Mouse (Mus musculus) midbrain, embryonic 15.5 days (tissue): ENCODE measurements around the gene Nhej1. TPM values are rescaled to one million over a fixed set of nuclear protein-coding genes. Genes with fewer than 3 reads are reported as not detected.

Source experiments
- ATAC-seq: fragments of 200-750 bp; cut with Nextera tagmentation; replicated peaks from 2 replicates; pipeline ENCODE4 v1.8.0; 2017; ENCODE audit warnings: moderate TSS enrichment
- H3K27ac ChIP-seq: fragments of 300-500 bp; sonication (generic); 2 replicates; pipeline ENCODE4 v1.5.1; 2015; ENCODE audit warnings: mild to moderate bottlenecking, inconsistent platforms
- H3K27me3 ChIP-seq: fragments of 300-500 bp; sonication (generic); replicated peaks from 2 replicates; pipeline ENCODE4 v1.6.1; 2015; ENCODE audit warnings: inconsistent platforms
- H3K36me3 ChIP-seq: fragments of 300-500 bp; sonication (generic); replicated peaks from 2 replicates; pipeline ENCODE4 v1.6.1; 2015; ENCODE audit warnings: inconsistent platforms
- H3K4me1 ChIP-seq: fragments of 300-500 bp; sonication (generic); 2 replicates; pipeline ENCODE4 v1.6.1; 2015; ENCODE audit warnings: inconsistent platforms
- H3K4me2 ChIP-seq: fragments of 300-500 bp; sonication (generic); 2 replicates; pipeline ENCODE4 v1.6.1; 2015; ENCODE audit warnings: inconsistent platforms, mild to moderate bottlenecking, moderate library complexity
- H3K4me3 ChIP-seq: fragments of 300-500 bp; sonication (generic); 2 replicates; pipeline ENCODE4 v1.5.1; 2015; ENCODE audit warnings: mild to moderate bottlenecking, inconsistent platforms
- H3K9ac ChIP-seq: fragments of 300-500 bp; sonication (generic); 2 replicates; pipeline ENCODE4 v1.6.1; 2015; ENCODE audit warnings: mild to moderate bottlenecking, inconsistent platforms
- H3K9me3 ChIP-seq: fragments of 300-500 bp; sonication (generic); 2 replicates; pipeline ENCODE4 v1.6.1; 2016; ENCODE audit warnings: inconsistent platforms
- WGBS: fragments of 180-500 bp; shearing (Covaris S2); methylation state at CpG from one replicate; pipeline ENCODE4 v1.1.7; 2015; ENCODE audit warnings: mixed read lengths; 5-methylcytosine and 5-hydroxymethylcytosine counted together
- polyA plus RNA-seq: library from polyadenylated mRNA; unstranded; fragments of >200 nt; fragmentation: Nextera tagmentation; extraction: Ambion mirVana; gene quantifications from 2 replicates; pipeline ENCODE4 v1.2.1, GENCODE M21; 2015

The Nhej1 gene
- polyA plus RNA-seq, 1 experiment from 2014 or later, result 5.1 TPM

DNA sequence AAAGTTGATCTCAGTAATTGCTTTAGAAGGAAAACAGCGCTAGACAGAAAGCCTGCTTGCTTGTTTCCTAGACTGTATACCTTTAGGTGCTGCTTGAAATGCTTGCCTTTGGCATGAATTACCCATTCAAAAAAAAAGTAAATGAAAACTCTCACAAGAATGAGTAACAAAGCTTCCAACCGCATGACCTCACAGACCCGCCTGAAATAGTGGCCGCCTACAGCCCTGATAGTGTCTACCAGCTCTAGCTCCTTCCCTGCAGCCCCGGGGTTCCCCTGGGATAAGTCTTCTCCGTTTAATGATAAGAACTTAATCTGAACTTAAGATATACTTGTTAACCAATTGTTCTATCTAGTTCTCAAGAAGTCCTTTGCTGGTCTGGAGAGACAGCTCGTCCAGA is 73.6 kb downstream of the Nhej1 start:
- Histone ChIP-seq H3K9ac (no peak overlapping the region), H3K4me2 (no peak overlapping the region), H3K27me3 (no peaks in the 10 kb centered on the region), H3K4me3 (no peak overlapping the region), H3K36me3 (no peaks in the 10 kb centered on the region), H3K27ac (no peak overlapping the region), H3K4me1 (no peaks in the 10 kb centered on the region), H3K9me3 (no peaks in the 10 kb centered on the region)
- 73% methylated on average over 7 of the region's 7 CpGs for WGBS
- no peak for ATAC-seq

DNA sequence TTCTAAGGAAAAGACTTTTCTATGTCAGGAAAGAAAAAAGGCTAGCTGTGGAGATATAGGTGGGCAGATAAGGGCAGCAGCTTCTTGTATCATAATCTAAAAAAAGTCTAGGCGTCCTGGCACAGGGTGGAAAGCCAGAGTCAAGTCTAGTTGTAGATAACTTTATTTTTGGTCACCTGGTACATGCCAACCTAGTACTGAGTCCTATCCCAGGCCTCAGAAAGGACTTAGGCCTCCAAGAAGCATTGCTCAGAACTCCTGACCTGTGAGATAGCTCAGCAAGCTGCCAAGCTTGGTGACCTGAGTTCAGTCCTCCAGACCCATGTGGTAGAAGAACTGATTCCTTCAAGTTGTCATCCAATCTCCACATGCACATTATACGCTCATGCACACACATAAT is 76.4 kb downstream of the Nhej1 start:
- ATAC-seq, result no peak
- 76% methylated on average over 2 of the region's 2 CpGs for WGBS

DNA sequence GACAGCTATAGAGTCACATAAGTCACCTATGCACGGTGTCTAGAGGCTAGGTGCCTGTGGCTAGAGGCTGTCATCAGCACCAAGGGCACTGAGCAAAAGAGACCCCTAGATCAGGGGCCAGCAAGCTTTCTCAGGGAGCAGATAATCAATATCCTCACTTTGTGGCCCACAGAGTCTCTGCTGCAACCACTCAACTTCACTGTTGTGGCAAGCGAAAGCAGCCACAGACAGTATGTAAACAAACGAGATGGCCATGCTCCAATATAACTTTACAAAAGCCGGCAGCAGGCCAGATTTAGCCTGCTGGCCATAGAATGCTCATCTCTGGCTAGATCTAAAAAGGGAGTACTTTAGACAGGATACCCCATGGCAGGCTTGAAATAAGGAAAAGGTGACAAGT is 77.0 kb downstream of the Nhej1 start:
- H3K4me2 ChIP-seq, result no peak overlapping the region
- WGBS, result 78% methylated on average over 4 of the region's 4 CpGs
- no peak overlapping the region for H3K9ac ChIP-seq
- no peak overlapping the region for H3K4me3 ChIP-seq
- H3K9me3 ChIP-seq, result no peaks in the 10 kb centered on the region
- H3K27ac ChIP-seq, result no peak overlapping the region
- ATAC-seq, result no peak
- no peaks in the 10 kb centered on the region for H3K36me3 ChIP-seq
- H3K4me1 ChIP-seq, result no peaks in the 10 kb centered on the region
- H3K27me3 ChIP-seq, result no peaks in the 10 kb centered on the region

More for the DNA sequence above, 76.4 kb downstream of the Nhej1 start:
- no peak overlapping the region for H3K4me3 ChIP-seq
- H3K9ac ChIP-seq, result no peak overlapping the region
- no peaks in the 10 kb centered on the region for H3K27me3 ChIP-seq
- H3K9me3 ChIP-seq, result no peaks in the 10 kb centered on the region
- H3K4me2 ChIP-seq, result no peak overlapping the region
- no peak overlapping the region for H3K27ac ChIP-seq
- H3K36me3 ChIP-seq, result no peaks in the 10 kb centered on the region
- H3K4me1 ChIP-seq, result no peaks in the 10 kb centered on the region

DNA sequence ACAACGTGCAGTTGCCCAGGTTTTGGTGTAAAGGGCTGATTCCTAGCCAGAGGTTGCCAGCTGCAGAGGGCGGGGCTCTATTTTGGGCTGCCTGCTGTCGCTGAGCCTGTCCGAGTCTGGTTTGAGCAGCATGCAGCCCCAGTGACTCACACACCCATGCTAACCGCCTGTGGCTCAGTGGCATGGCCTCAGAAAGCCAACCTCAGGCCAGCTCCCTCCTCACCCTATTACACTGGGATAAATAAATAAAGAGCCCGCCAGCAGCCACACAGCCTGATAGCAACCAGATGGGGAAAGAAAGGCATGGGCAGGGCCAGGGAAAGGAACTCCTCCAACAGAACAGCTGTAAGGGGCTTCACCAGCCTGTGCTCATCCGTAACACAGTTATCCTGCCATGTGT is 84.6 kb downstream of the Nhej1 start:
- Histone ChIP-seq H3K4me3 (no peak overlapping the region), H3K27me3 (no peaks in the 10 kb centered on the region), H3K4me1 (no peaks in the 10 kb centered on the region), H3K27ac (no peak overlapping the region), H3K4me2 (no peak overlapping the region), H3K36me3 (no peaks in the 10 kb centered on the region), H3K9ac (no peak overlapping the region), H3K9me3 (no peaks in the 10 kb centered on the region)
- WGBS, result 52% methylated on average over 7 of the region's 7 CpGs
- ATAC-seq, result no peak

DNA sequence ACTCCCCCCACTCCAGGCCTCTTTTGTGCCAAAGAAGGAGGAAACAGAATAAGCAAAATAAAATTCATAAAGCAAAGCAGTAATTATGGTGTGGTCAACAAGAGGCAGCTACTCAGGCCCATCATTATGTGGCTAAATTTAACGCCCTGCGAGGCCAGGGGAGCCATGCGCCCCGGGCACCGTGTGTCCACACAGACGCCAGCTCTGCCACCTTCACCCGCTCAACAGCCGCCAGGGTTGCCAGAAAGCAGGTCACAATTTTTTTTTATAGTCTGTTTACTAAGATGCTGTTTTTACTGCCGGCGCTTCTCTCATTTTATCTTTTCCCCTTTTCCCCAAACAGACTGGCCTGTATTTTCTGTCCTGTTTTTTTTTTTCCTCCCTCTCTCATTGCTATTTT is 93.0 kb downstream of the Nhej1 start:
- no peaks in the 10 kb centered on the region for H3K36me3 ChIP-seq
- no peak overlapping the region for H3K4me2 ChIP-seq
- 92% methylated on average over 10 of the region's 10 CpGs for WGBS
- no peaks in the 10 kb centered on the region for H3K9me3 ChIP-seq
- no peak overlapping the region for H3K9ac ChIP-seq
- H3K4me3 ChIP-seq, result no peak overlapping the region
- H3K27ac ChIP-seq, result no peak overlapping the region
- H3K4me1 ChIP-seq, result no peaks in the 10 kb centered on the region
- ATAC-seq, result no peak
- no peaks in the 10 kb centered on the region for H3K27me3 ChIP-seq

DNA sequence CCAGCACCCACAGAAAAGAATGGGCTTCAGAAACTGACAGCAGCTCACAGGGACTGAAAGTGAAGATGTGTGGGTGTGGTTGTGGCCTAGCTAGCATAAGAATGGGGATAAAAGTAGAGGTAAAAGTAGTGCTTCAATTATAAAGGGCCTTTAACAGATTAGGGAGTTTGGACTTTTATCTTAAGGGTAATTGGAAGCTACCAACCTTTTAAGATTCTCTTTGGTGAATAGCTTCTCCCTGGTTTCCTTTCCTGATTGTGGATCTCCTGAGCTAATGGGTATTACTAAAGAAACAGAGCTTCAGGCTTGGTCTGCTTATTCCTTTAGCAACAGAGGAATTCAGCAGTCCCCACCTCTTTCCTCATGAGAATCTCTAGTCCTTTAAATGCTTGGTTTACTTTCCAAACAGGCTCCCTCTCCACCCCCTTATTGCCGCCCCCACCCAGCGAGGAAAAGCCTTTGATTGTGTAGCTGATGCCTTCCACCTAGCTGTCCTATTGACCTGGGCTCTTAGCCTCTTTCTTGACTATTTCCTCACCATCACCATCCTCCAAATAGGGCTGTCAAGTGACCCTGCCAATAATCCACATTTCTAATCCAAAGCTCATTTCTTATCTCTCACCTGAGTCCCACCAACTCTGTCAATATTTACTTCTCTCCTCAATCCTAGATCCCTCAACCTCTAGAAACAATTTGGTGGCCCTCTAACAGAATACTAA is 97.8 kb downstream of the Nhej1 start:
- Histone ChIP-seq H3K36me3 (no peaks in the 10 kb centered on the region), H3K9me3 (no peaks in the 10 kb centered on the region), H3K9ac (no peak overlapping the region), H3K27ac (no peak overlapping the region), H3K4me1 (peaks cover 1% of the 10 kb centered on the region; the same call in 1 of the 2 replicates), H3K4me2 (no peak overlapping the region), H3K4me3 (no peak overlapping the region), H3K27me3 (no peaks in the 10 kb centered on the region)
- ATAC-seq, result no peak
- WGBS, result 62% methylated on average over 2 of the region's 2 CpGs

DNA sequence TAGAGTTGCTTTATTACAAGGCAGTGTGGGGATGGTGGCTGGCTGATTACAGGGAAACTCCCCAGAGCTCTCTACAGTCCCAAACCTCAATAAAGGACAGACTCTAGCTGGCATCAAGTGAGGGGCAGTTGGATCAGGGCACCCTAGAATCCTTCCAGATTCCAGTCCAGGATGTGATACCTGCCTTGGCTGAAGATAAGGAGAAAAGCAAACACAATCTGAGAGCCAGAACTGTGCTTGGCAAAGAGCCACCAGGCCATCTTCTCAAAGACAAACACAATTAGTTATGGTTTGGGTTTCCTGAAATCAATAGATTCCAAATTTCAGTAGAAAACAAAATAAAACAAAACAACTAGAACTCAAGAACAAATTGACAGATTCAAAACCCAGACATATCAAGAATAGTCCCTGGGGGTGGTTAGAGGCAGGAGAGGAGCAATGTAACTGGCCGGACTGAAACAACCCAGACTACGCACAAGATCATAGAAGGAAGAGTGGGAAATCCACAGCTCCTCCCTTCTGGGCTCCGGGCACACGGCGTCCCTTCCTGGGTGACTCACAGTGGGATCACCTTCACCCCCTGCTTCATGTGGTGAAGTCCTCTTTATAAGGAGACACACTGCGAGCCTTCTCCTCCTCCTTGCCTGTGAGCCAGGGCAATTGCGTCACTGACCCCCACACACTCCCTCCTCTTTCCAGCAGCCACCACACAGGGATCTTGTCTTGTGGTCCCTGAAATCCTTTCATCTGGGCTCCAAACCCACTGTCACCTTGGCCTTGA is 100.4 kb downstream of the Nhej1 start:
- H3K9ac ChIP-seq, result no peak overlapping the region
- no peak overlapping the region for H3K4me2 ChIP-seq
- peaks cover 5% of the 10 kb centered on the region; the same call in 1 of the 2 replicates for H3K4me1 ChIP-seq
- no peaks in the 10 kb centered on the region for H3K9me3 ChIP-seq
- no peak overlapping the region for H3K27ac ChIP-seq
- H3K27me3 ChIP-seq, result no peaks in the 10 kb centered on the region
- no peak for ATAC-seq
- H3K4me3 ChIP-seq, result no peak overlapping the region
- no peaks in the 10 kb centered on the region for H3K36me3 ChIP-seq
- 83% methylated on average over 7 of the region's 7 CpGs for WGBS

DNA sequence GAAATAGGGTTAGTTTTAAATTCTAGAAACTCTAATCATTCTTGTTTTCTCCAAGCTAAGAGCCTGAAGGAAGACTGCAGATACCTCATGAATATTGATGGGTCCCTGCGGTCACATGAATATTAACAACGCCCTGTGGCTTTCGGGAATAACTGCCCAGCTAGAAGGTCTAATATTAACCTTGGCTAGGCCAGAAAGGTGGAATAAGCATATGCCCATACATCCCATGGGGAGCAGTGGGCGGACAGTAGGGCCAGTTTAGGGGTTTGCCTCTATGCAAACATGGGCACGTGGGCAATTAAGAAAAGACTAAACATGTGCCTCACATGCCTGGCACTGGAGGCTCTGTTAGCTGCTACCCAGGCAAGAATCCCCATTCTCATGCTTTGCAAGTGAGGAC is 102.8 kb downstream of the Nhej1 start:
- ATAC-seq, result no peak

DNA sequence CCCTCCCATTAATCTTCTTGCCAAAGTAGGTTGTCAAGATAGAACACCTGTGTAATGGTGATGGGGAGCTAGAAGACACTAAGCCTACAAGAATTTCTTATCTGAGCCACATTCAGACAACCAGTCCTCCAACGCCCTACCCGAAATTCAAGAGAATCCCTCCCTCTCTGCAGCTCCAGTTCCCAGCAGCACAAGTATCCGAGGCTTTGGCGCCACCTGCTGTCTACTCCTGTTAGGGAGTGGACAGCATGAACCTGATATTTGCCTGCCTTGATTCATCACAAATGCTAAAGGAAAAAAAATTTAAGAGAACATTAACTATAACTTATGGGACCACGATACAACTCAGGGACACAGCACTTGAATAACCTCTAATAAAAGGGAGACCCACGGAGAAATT is 108.2 kb downstream of the Nhej1 start:
- H3K9me3 ChIP-seq, result no peaks in the 10 kb centered on the region
- ATAC-seq, result no peak
- no peaks in the 10 kb centered on the region for H3K27me3 ChIP-seq
- no peak overlapping the region for H3K27ac ChIP-seq
- WGBS, result 4% methylated on average over 6 of the region's 6 CpGs
- H3K9ac ChIP-seq, result no peak overlapping the region
- no peak overlapping the region for H3K4me2 ChIP-seq
- H3K4me3 ChIP-seq, result no peak overlapping the region
- peaks cover under 1% of the 10 kb centered on the region; the same call in 1 of the 2 replicates for H3K4me1 ChIP-seq
- H3K36me3 ChIP-seq, result no peaks in the 10 kb centered on the region

More for the DNA sequence above, 102.8 kb downstream of the Nhej1 start:
- Histone ChIP-seq H3K27me3 (no peaks in the 10 kb centered on the region), H3K27ac (no peak overlapping the region), H3K9me3 (no peaks in the 10 kb centered on the region), H3K4me1 (peaks cover 5% of the 10 kb centered on the region; the same call in 1 of the 2 replicates), H3K36me3 (no peaks in the 10 kb centered on the region), H3K4me3 (no peak overlapping the region), H3K4me2 (no peak overlapping the region), H3K9ac (no peak overlapping the region)
- 24% methylated on average over 5 of the region's 5 CpGs for WGBS

DNA sequence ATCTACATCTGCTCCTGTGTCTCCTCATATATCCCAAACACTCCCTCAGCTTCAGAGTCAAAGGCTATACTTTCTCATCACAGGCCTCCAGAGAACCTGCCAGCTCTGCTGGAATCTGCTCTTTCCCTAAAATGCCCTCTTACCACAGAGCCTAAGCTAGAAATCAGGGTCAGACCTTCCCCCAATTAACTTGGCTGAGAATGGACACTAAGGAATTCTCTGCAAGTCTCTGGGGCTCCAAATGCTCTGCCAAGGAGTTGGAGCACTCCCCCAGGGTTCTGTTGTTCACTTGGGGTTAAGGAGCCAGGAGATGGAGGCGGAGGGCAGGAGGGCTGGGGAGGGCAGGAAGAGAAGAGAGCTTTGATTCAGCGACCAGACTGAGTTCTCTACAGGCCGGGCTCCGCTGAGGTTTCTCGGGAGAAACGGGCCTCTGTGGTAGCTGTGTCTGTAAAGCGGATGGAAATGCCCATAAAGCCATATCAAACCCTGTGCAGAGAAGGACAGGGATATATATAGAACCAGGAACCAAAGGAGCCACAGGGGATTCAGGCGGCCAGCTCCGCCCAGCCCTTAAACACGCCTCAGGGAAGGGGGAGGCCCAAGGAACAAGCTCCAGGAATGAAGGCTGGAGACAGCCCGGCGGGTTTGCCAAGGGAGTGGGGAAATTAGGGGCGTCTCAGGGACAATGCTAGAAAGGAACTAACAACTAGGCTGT is 109.3 kb downstream of the Nhej1 start:
- Histone ChIP-seq H3K4me3 (no peak overlapping the region), H3K27me3 (no peaks in the 10 kb centered on the region), H3K4me1 (no peaks in the 10 kb centered on the region), H3K9ac (no peak overlapping the region), H3K9me3 (no peaks in the 10 kb centered on the region), H3K27ac (no peak overlapping the region), H3K36me3 (no peaks in the 10 kb centered on the region), H3K4me2 (no peak overlapping the region)
- WGBS, result 24% methylated on average over 13 of the region's 13 CpGs
- ATAC-seq, result no peak

DNA sequence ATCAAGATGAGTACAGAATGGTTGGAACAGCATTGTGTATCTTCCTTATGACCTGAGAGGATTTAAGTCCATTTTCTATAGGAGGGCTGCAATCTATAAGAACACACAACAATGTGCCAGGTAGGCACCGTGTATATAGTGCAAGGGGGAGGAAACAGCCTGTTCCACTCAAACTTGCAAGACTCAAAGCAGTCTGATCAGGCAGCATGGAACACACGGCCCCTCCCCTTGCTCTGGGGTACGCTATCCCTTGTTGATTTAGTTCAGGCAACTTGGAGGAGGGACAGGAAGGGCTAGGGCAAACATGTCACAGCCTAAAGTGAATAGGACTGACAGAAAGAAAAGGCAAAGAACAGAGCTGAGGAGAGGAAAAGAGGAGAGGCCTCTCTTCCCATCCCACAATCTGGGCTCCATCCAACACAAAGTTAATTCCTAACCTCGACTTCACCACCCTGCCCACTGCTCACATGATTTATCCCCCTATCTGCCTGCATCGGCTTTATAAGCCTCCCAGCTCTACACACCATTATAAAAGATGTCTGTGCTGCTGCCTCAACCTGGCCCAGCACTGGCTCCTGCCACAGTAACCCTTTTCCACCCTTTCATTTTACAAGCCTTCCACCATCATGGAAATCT is 110.7 kb downstream of the Nhej1 start:
- H3K9ac ChIP-seq, result no peak overlapping the region
- no peaks in the 10 kb centered on the region for H3K9me3 ChIP-seq
- no peak overlapping the region for H3K4me3 ChIP-seq
- no peak for ATAC-seq
- H3K4me2 ChIP-seq, result no peak overlapping the region
- no peak overlapping the region for H3K27ac ChIP-seq
- no peaks in the 10 kb centered on the region for H3K27me3 ChIP-seq
- H3K4me1 ChIP-seq, result no peaks in the 10 kb centered on the region
- H3K36me3 ChIP-seq, result no peaks in the 10 kb centered on the region
- 52% methylated on average over 5 of the region's 5 CpGs for WGBS

DNA sequence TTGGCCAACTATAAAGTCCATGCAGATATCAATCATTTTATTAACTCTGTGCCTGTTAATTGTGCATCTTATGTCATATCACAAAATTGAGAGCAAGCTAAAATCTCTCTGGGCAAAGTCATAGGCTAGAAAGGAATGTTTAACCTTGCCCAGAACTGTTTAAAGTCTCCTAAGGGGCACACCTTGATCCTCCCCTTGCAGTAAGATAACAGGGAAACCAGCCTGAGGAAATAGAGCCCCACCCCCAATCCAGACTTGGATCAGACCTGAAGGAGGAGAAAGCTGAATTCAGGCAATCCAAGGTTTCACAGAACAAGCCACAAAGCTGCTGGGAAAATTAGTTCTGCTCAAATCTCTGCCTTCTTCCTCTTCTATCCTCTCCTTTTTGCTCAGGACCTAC is 114.2 kb downstream of the Nhej1 start:
- H3K36me3 ChIP-seq, result no peaks in the 10 kb centered on the region
- H3K27me3 ChIP-seq, result no peaks in the 10 kb centered on the region
- no peak overlapping the region for H3K9ac ChIP-seq
- H3K4me3 ChIP-seq, result no peak overlapping the region
- no peak overlapping the region for H3K27ac ChIP-seq
- H3K4me2 ChIP-seq, result no peak overlapping the region
- no peaks in the 10 kb centered on the region for H3K4me1 ChIP-seq
- no peaks in the 10 kb centered on the region for H3K9me3 ChIP-seq
- ATAC-seq, result no peak
